Mouse (Mus musculus): ENCODE measurements around the gene Trpm8. TPM values are rescaled to one million over a fixed set of nuclear protein-coding genes. Genes with fewer than 3 reads are reported as not detected.

Gene Trpm8
- polyA plus RNA-seq, 1 experiment from 2014 or later, result not detected

- no peak overlapping the region for H3K4me3 ChIP-seq (ENCODE audit: low read depth, low read length)
- H3K9me3 ChIP-seq (ENCODE audit: control insufficient read depth, low read length), result peaks cover 93% of the 10 kb centered on the region
- no peaks in the 10 kb centered on the region for H3K4me1 ChIP-seq (ENCODE audit: control insufficient read depth, insufficient read depth, low read length)
- DNase-seq (ENCODE audit: low spot score), result no peak
- WGBS, result 75% methylated on average over 4 of the region's 4 CpGs
- ATAC-seq (ENCODE audit: insufficient read depth, low FRiP score, low TSS enrichment), result no peak
- H3K4me2 ChIP-seq (ENCODE audit: low read depth), result no peak overlapping the region
- no peak overlapping the region for H3K27ac ChIP-seq (ENCODE audit: low read depth, low read length)
- no peak overlapping the region for H3K9ac ChIP-seq (ENCODE audit: low read length)
- 0 out of 2 replicates have a peak, but pooled peaks cover 4% of the 10 kb centered on the region for H3K36me3 ChIP-seq (ENCODE audit: control insufficient read depth, insufficient read depth, low read length)
- no peaks in the 10 kb centered on the region for H3K27me3 ChIP-seq (ENCODE audit: control insufficient read depth, insufficient read depth, low read length)
These were observed 36.9 kb upstream of the Trpm8 start for GRCm38 (mm10) chr1:88240579-88240978.

- 65% methylated on average over 5 of the region's 5 CpGs for WGBS
- H3K4me1 ChIP-seq (ENCODE audit: control insufficient read depth, insufficient read depth, low read length), result no peaks in the 10 kb centered on the region
- H3K27ac ChIP-seq (ENCODE audit: low read depth, low read length), result no peak overlapping the region
- H3K4me3 ChIP-seq (ENCODE audit: low read depth, low read length), result no peak overlapping the region
- peaks cover 97% of the 10 kb centered on the region for H3K9me3 ChIP-seq (ENCODE audit: control insufficient read depth, low read length)
- no peaks in the 10 kb centered on the region for H3K27me3 ChIP-seq (ENCODE audit: control insufficient read depth, insufficient read depth, low read length)
- no peak overlapping the region for H3K9ac ChIP-seq (ENCODE audit: low read length)
- DNase-seq (ENCODE audit: low spot score) (no peak), ATAC-seq (ENCODE audit: insufficient read depth, low FRiP score, low TSS enrichment) (no peak)
- H3K4me2 ChIP-seq (ENCODE audit: low read depth), result no peak overlapping the region
- H3K36me3 ChIP-seq (ENCODE audit: control insufficient read depth, insufficient read depth, low read length), result 0 out of 2 replicates have a peak, but pooled peaks cover 3% of the 10 kb centered on the region
These were observed 33.6 kb upstream of the Trpm8 start for GRCm38 (mm10) chr1:88243861-88244260.

GRCm38 (mm10) chr1:88245881-88246280, 31.6 kb upstream of the Trpm8 start:
- no peak overlapping the region for H3K4me2 ChIP-seq (ENCODE audit: low read depth)
- WGBS, result 78% methylated on average over 6 of the region's 6 CpGs
- H3K27ac ChIP-seq (ENCODE audit: low read depth, low read length), result no peak overlapping the region
- H3K4me3 ChIP-seq (ENCODE audit: low read depth, low read length), result no peak overlapping the region
- H3K27me3 ChIP-seq (ENCODE audit: control insufficient read depth, insufficient read depth, low read length), result no peaks in the 10 kb centered on the region
- 0 out of 2 replicates have a peak, but pooled peaks cover 2% of the 10 kb centered on the region for H3K36me3 ChIP-seq (ENCODE audit: control insufficient read depth, insufficient read depth, low read length)
- H3K9ac ChIP-seq (ENCODE audit: low read length), result no peak overlapping the region
- no peak for ATAC-seq (ENCODE audit: insufficient read depth, low FRiP score, low TSS enrichment)
- DNase-seq (ENCODE audit: low spot score), result no peak
- no peaks in the 10 kb centered on the region for H3K4me1 ChIP-seq (ENCODE audit: control insufficient read depth, insufficient read depth, low read length)
- H3K9me3 ChIP-seq (ENCODE audit: control insufficient read depth, low read length), result peaks cover 97% of the 10 kb centered on the region

GRCm38 (mm10) chr1:88246386-88246785, 31.1 kb upstream of the Trpm8 start:
- DNase-seq (ENCODE audit: low spot score) (no peak), ATAC-seq (ENCODE audit: insufficient read depth, low FRiP score, low TSS enrichment) (no peak)
- no peaks in the 10 kb centered on the region for H3K27me3 ChIP-seq (ENCODE audit: control insufficient read depth, insufficient read depth, low read length)
- no peak overlapping the region for H3K4me2 ChIP-seq (ENCODE audit: low read depth)
- no peak overlapping the region for H3K4me3 ChIP-seq (ENCODE audit: low read depth, low read length)
- H3K4me1 ChIP-seq (ENCODE audit: control insufficient read depth, insufficient read depth, low read length), result no peaks in the 10 kb centered on the region
- 0 out of 2 replicates have a peak, but pooled peaks cover 2% of the 10 kb centered on the region for H3K36me3 ChIP-seq (ENCODE audit: control insufficient read depth, insufficient read depth, low read length)
- no peak overlapping the region for H3K9ac ChIP-seq (ENCODE audit: low read length)
- H3K9me3 ChIP-seq (ENCODE audit: control insufficient read depth, low read length), result peaks cover 97% of the 10 kb centered on the region
- no peak overlapping the region for H3K27ac ChIP-seq (ENCODE audit: low read depth, low read length)
- 48% methylated on average over 6 of the region's 6 CpGs for WGBS

- Histone ChIP-seq H3K9me3 (ENCODE audit: control insufficient read depth, low read length) (peaks cover 96% of the 10 kb centered on the region), H3K9ac (ENCODE audit: low read length) (no peak overlapping the region), H3K4me3 (ENCODE audit: low read depth, low read length) (no peak overlapping the region), H3K36me3 (ENCODE audit: control insufficient read depth, insufficient read depth, low read length) (0 out of 2 replicates have a peak, but pooled peaks cover 2% of the 10 kb centered on the region), H3K4me1 (ENCODE audit: control insufficient read depth, insufficient read depth, low read length) (no peaks in the 10 kb centered on the region), H3K27ac (ENCODE audit: low read depth, low read length) (no peak overlapping the region), H3K27me3 (ENCODE audit: control insufficient read depth, insufficient read depth, low read length) (no peaks in the 10 kb centered on the region), H3K4me2 (ENCODE audit: low read depth) (no peak overlapping the region)
- DNase-seq (ENCODE audit: low spot score), result no peak
- 56% methylated on average over 2 of the region's 2 CpGs for WGBS
- ATAC-seq (ENCODE audit: insufficient read depth, low FRiP score, low TSS enrichment), result no peak
These were observed 29.8 kb upstream of the Trpm8 start for GRCm38 (mm10) chr1:88247660-88248059.

GRCm38 (mm10) chr1:88248658-88249057, 28.8 kb upstream of the Trpm8 start:
- H3K36me3 ChIP-seq (ENCODE audit: control insufficient read depth, insufficient read depth, low read length), result 0 out of 2 replicates have a peak, but pooled peaks cover 2% of the 10 kb centered on the region
- H3K4me2 ChIP-seq (ENCODE audit: low read depth), result no peak overlapping the region
- DNase-seq (ENCODE audit: low spot score) (no peak), ATAC-seq (ENCODE audit: insufficient read depth, low FRiP score, low TSS enrichment) (no peak)
- no peak overlapping the region for H3K27ac ChIP-seq (ENCODE audit: low read depth, low read length)
- H3K27me3 ChIP-seq (ENCODE audit: control insufficient read depth, insufficient read depth, low read length), result no peaks in the 10 kb centered on the region
- no peaks in the 10 kb centered on the region for H3K4me1 ChIP-seq (ENCODE audit: control insufficient read depth, insufficient read depth, low read length)
- no peak overlapping the region for H3K4me3 ChIP-seq (ENCODE audit: low read depth, low read length)
- WGBS, result 72% methylated on average over 4 of the region's 4 CpGs
- no peak overlapping the region for H3K9ac ChIP-seq (ENCODE audit: low read length)
- H3K9me3 ChIP-seq (ENCODE audit: control insufficient read depth, low read length), result peaks cover 95% of the 10 kb centered on the region

GRCm38 (mm10) chr1:88249596-88249995, 27.9 kb upstream of the Trpm8 start:
- ATAC-seq (ENCODE audit: insufficient read depth, low FRiP score, low TSS enrichment), result no peak

GRCm38 (mm10) chr1:88250023-88250422, 27.4 kb upstream of the Trpm8 start:
- no peak overlapping the region for H3K4me3 ChIP-seq (ENCODE audit: low read depth, low read length)
- no peak for ATAC-seq (ENCODE audit: insufficient read depth, low FRiP score, low TSS enrichment)
- DNase-seq (ENCODE audit: low spot score), result no peak
- H3K27ac ChIP-seq (ENCODE audit: low read depth, low read length), result no peak overlapping the region
- WGBS, result 81% methylated on average over 5 of the region's 5 CpGs
- no peak overlapping the region for H3K9ac ChIP-seq (ENCODE audit: low read length)
- H3K27me3 ChIP-seq (ENCODE audit: control insufficient read depth, insufficient read depth, low read length), result no peaks in the 10 kb centered on the region
- H3K4me1 ChIP-seq (ENCODE audit: control insufficient read depth, insufficient read depth, low read length), result no peaks in the 10 kb centered on the region
- no peaks in the 10 kb centered on the region for H3K36me3 ChIP-seq (ENCODE audit: control insufficient read depth, insufficient read depth, low read length)
- no peak overlapping the region for H3K4me2 ChIP-seq (ENCODE audit: low read depth)
- H3K9me3 ChIP-seq (ENCODE audit: control insufficient read depth, low read length), result peaks cover 96% of the 10 kb centered on the region

More at GRCm38 (mm10) chr1:88249596-88249995, 27.9 kb upstream of the Trpm8 start:
- DNase-seq (ENCODE audit: low spot score), result no peak
- no peak overlapping the region for H3K9ac ChIP-seq (ENCODE audit: low read length)
- H3K27me3 ChIP-seq (ENCODE audit: control insufficient read depth, insufficient read depth, low read length), result no peaks in the 10 kb centered on the region
- H3K4me2 ChIP-seq (ENCODE audit: low read depth), result no peak overlapping the region
- H3K4me1 ChIP-seq (ENCODE audit: control insufficient read depth, insufficient read depth, low read length), result no peaks in the 10 kb centered on the region
- 82% methylated on average over 7 of the region's 7 CpGs for WGBS
- H3K4me3 ChIP-seq (ENCODE audit: low read depth, low read length), result no peak overlapping the region
- H3K9me3 ChIP-seq (ENCODE audit: control insufficient read depth, low read length), result peaks cover 96% of the 10 kb centered on the region
- H3K27ac ChIP-seq (ENCODE audit: low read depth, low read length), result no peak overlapping the region
- 0 out of 2 replicates have a peak, but pooled peaks cover 2% of the 10 kb centered on the region for H3K36me3 ChIP-seq (ENCODE audit: control insufficient read depth, insufficient read depth, low read length)

- 76% methylated on average over 8 of the region's 8 CpGs for WGBS
- H3K27me3 ChIP-seq (ENCODE audit: control insufficient read depth, insufficient read depth, low read length), result no peaks in the 10 kb centered on the region
- H3K4me1 ChIP-seq (ENCODE audit: control insufficient read depth, insufficient read depth, low read length), result no peaks in the 10 kb centered on the region
- H3K9ac ChIP-seq (ENCODE audit: low read length), result no peak overlapping the region
- H3K27ac ChIP-seq (ENCODE audit: low read depth, low read length), result no peak overlapping the region
- ATAC-seq (ENCODE audit: insufficient read depth, low FRiP score, low TSS enrichment) (no peak), DNase-seq (ENCODE audit: low spot score) (no peak)
- H3K9me3 ChIP-seq (ENCODE audit: control insufficient read depth, low read length), result peaks cover 97% of the 10 kb centered on the region
- no peaks in the 10 kb centered on the region for H3K36me3 ChIP-seq (ENCODE audit: control insufficient read depth, insufficient read depth, low read length)
- no peak overlapping the region for H3K4me3 ChIP-seq (ENCODE audit: low read depth, low read length)
- H3K4me2 ChIP-seq (ENCODE audit: low read depth), result no peak overlapping the region
These were observed 24.4 kb upstream of the Trpm8 start for GRCm38 (mm10) chr1:88253106-88253505.

Data from neural tube, embryonic 11.5 days (tissue).